Mouse (Mus musculus) kidney, embryonic 14.5 days (tissue): ENCODE data around the gene 4930564D02Rik. TPM values are rescaled to one million over a fixed set of nuclear protein-coding genes. Genes with fewer than 3 reads are reported as not detected.

Experiments
- ATAC-seq: fragments of 200-750 bp; cut with Nextera tagmentation; 2 replicates; pipeline ENCODE4 v1.8.0; 2017; ENCODE audit warnings: moderate number of reproducible peaks, mild to moderate bottlenecking, moderate TSS enrichment, moderate library complexity; ENCODE audit not compliant: low FRiP score, low TSS enrichment
- H3K27ac ChIP-seq: fragments of 300-500 bp; sonication (generic); 2 replicates; pipeline ENCODE4 v1.5.1; 2014; ENCODE audit warnings: low read depth, mild to moderate bottlenecking, low read length, moderate library complexity, mixed read lengths
- H3K27me3 ChIP-seq: fragments of 300-500 bp; sonication (generic); 2 replicates; pipeline ENCODE4 v1.6.1; 2014; ENCODE audit warnings: mild to moderate bottlenecking, low read length; ENCODE audit not compliant: control insufficient read depth, insufficient read depth
- H3K36me3 ChIP-seq: fragments of 300-500 bp; sonication (generic); 2 replicates; pipeline ENCODE4 v1.6.1; 2014; ENCODE audit warnings: low read length, mixed read lengths; ENCODE audit not compliant: control insufficient read depth, insufficient read depth
- H3K4me1 ChIP-seq: fragments of 300-500 bp; sonication (generic); 2 replicates; pipeline ENCODE4 v1.6.1; 2014; ENCODE audit warnings: low read length, mixed read lengths; ENCODE audit not compliant: control insufficient read depth, insufficient read depth
- H3K4me2 ChIP-seq: fragments of 300-500 bp; sonication (generic); replicated peaks from 2 replicates; pipeline ENCODE4 v1.6.1; 2014; ENCODE audit warnings: low read depth, mild to moderate bottlenecking, low read length
- H3K4me3 ChIP-seq: fragments of 300-500 bp; sonication (generic); 2 replicates; pipeline ENCODE4 v1.5.1; 2014; ENCODE audit warnings: mild to moderate bottlenecking, low read length
- H3K9ac ChIP-seq: fragments of 300-500 bp; sonication (generic); 2 replicates; pipeline ENCODE4 v1.6.1; 2014; ENCODE audit warnings: low read depth, mild to moderate bottlenecking, low read length, moderate library complexity
- H3K9me3 ChIP-seq: fragments of 300-500 bp; sonication (generic); 2 replicates; pipeline ENCODE4 v1.6.1; 2016; ENCODE audit warnings: low read length; ENCODE audit not compliant: control insufficient read depth
- WGBS: fragments of 180-500 bp; shearing (Covaris S2); extraction: QIAGEN DNeasy Blood & Tissue Kit; methylation state at CpG from one replicate; pipeline ENCODE4 v1.1.7; 2014; 5-methylcytosine and 5-hydroxymethylcytosine counted together
- polyA plus RNA-seq: library from polyadenylated mRNA; unstranded; fragments of >200 nt; fragmentation: Nextera tagmentation; extraction: Ambion mirVana; gene quantifications from 2 replicates; pipeline ENCODE4 v1.2.1, GENCODE M21; 2014

Gene 4930564D02Rik
- polyA plus RNA-seq, 1 experiment from 2014 or later: not detected

- no peak overlapping the region for H3K27ac ChIP-seq
- ATAC-seq: no peak
- 37% methylated on average over 8 of the region's 8 CpGs for WGBS
Observed at GRCm38 (mm10) chr3:105040002-105040401, 26.6 kb upstream of the 4930564D02Rik start.

DNA sequence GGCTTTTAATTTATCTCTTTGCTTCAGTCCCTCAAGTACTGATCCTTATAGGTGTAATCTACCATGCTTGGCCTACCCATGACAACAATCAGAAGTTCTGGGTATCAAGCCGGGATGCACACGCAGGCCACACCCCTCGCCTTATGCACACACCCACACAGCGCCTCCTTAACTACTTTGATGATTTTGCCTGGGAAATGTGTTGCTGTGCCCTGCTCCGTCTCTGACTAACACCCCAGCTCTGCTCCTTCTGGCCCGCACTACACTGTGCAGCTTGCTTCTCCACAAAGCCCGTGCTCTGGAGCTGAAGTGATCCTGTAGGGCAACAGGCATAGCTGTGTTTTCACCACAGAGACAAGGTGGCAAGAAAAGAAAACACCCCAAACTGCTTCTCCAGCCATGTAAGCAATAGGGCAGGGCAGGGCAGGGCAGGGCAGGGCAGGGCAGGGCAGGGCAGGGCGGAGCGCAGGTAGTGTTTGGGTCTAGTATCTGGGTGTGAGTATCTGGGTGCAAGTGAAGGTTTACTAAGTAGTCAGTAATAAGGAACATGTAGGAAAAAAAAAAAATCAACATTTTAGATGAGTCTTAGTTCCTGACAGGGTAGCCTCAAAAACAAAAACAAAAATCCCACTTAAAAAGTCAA, 25.5 kb upstream of the 4930564D02Rik start:
- no peaks in the 10 kb centered on the region; the same call in 1 of the 2 replicates for H3K4me1 ChIP-seq
- ATAC-seq: no peak
- 89% methylated on average over 9 of the region's 9 CpGs for WGBS

More at GRCm38 (mm10) chr3:105040002-105040401, 26.6 kb upstream of the 4930564D02Rik start:
- no peaks in the 10 kb centered on the region; the same call in 1 of the 2 replicates for H3K4me1 ChIP-seq
- no peak overlapping the region for H3K4me3 ChIP-seq
- no peaks in the 10 kb centered on the region for H3K27me3 ChIP-seq
- no peak overlapping the region for H3K4me2 ChIP-seq
- no peaks in the 10 kb centered on the region for H3K9me3 ChIP-seq
- H3K36me3 ChIP-seq: peaks cover 33% of the 10 kb centered on the region
- no peak overlapping the region for H3K9ac ChIP-seq

GRCm38 (mm10) chr3:105043746-105044145, 22.9 kb upstream of the 4930564D02Rik start:
- no peak overlapping the region for H3K9ac ChIP-seq
- no peaks in the 10 kb centered on the region; the same call in 1 of the 2 replicates for H3K4me1 ChIP-seq
- WGBS: 92% methylated on average over 5 of the region's 5 CpGs
- ATAC-seq: no peak
- H3K36me3 ChIP-seq: no peaks in the 10 kb centered on the region
- no peak overlapping the region for H3K4me2 ChIP-seq
- no peaks in the 10 kb centered on the region for H3K9me3 ChIP-seq
- no peak overlapping the region for H3K4me3 ChIP-seq
- no peak overlapping the region for H3K27ac ChIP-seq
- no peaks in the 10 kb centered on the region for H3K27me3 ChIP-seq

More for the DNA sequence above, 25.5 kb upstream of the 4930564D02Rik start:
- Histone ChIP-seq H3K27me3 (no peaks in the 10 kb centered on the region), H3K36me3 (peaks cover 22% of the 10 kb centered on the region), H3K4me2 (no peak overlapping the region), H3K4me3 (no peak overlapping the region), H3K27ac (no peak overlapping the region), H3K9ac (no peak overlapping the region), H3K9me3 (no peaks in the 10 kb centered on the region)

GRCm38 (mm10) chr3:105046870-105047269, 19.8 kb upstream of the 4930564D02Rik start:
- no peak overlapping the region for H3K4me3 ChIP-seq
- H3K4me1 ChIP-seq: peaks cover 15% of the 10 kb centered on the region; the same call in 1 of the 2 replicates
- no peaks in the 10 kb centered on the region for H3K27me3 ChIP-seq
- no peak for ATAC-seq
- no peak overlapping the region for H3K27ac ChIP-seq
- 70% methylated on average over 5 of the region's 5 CpGs for WGBS
- H3K9ac ChIP-seq: no peak overlapping the region
- H3K9me3 ChIP-seq: no peaks in the 10 kb centered on the region
- H3K4me2 ChIP-seq: no peak overlapping the region
- H3K36me3 ChIP-seq: no peaks in the 10 kb centered on the region

- peaks cover 15% of the 10 kb centered on the region; the same call in 1 of the 2 replicates for H3K4me1 ChIP-seq
- H3K36me3 ChIP-seq: no peaks in the 10 kb centered on the region
- no peak overlapping the region for H3K27ac ChIP-seq
- no peak for ATAC-seq
- no peak overlapping the region for H3K4me3 ChIP-seq
- H3K4me2 ChIP-seq: no peak overlapping the region
- 55% methylated on average over 8 of the region's 8 CpGs for WGBS
- H3K9ac ChIP-seq: no peak overlapping the region
- H3K27me3 ChIP-seq: no peaks in the 10 kb centered on the region
- H3K9me3 ChIP-seq: no peaks in the 10 kb centered on the region
Observed at GRCm38 (mm10) chr3:105047616-105048015, 19.0 kb upstream of the 4930564D02Rik start.

DNA sequence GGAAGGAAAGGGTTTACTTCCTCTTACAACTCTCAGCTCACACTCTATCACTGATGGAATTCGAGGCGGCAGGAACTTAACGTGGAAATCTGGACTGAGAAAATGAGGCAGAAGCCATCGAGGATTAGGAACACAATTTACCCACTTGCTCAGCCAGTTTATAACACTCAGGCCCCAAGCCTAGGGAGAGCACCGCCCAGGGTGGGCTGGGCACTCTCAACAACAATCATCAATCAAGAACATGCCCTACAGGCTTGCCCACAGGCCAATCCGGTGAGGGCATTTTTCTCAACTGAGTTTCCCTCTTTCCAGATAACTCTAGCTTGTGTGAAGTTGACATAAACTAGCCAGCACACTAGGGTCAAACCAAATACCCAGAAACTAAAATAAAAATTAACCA, 16.8 kb upstream of the 4930564D02Rik start:
- H3K4me3 ChIP-seq: no peak overlapping the region
- ATAC-seq: no peak
- no peak overlapping the region for H3K4me2 ChIP-seq
- H3K27me3 ChIP-seq: no peaks in the 10 kb centered on the region
- no peaks in the 10 kb centered on the region for H3K9me3 ChIP-seq
- no peak overlapping the region for H3K27ac ChIP-seq
- WGBS: 66% methylated on average over 6 of the region's 6 CpGs
- peaks cover 15% of the 10 kb centered on the region; the same call in 1 of the 2 replicates for H3K4me1 ChIP-seq
- no peaks in the 10 kb centered on the region for H3K36me3 ChIP-seq
- no peak overlapping the region for H3K9ac ChIP-seq

DNA sequence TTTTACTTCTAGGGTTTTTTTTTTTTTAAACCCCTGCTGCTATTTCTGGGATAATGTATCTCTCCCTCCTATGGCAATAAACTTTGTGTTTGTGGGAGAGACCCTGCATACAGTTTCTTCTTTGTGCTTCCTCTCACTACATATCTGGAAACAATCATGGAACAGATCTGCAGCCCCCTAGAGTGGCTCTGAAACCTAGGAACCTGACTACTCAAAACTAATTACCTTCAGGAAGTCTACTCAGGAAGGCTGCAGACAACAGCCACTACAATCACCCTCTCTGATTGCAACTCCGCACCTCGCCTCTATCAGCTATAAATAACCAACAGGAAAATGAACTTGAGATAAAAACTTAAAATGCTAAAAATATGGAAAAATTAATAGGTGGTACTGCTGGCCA, 15.5 kb upstream of the 4930564D02Rik start:
- Histone ChIP-seq H3K36me3 (no peaks in the 10 kb centered on the region), H3K4me3 (peak overlapping the region; percentile 67), H3K27ac (peak overlapping the region; percentile 51; the same call in 1 of the 2 replicates), H3K27me3 (no peaks in the 10 kb centered on the region), H3K4me1 (peaks cover 15% of the 10 kb centered on the region; the same call in 1 of the 2 replicates), H3K9ac (peak overlapping the region; percentile 28; the same call in 1 of the 2 replicates), H3K9me3 (no peaks in the 10 kb centered on the region), H3K4me2 (peak overlapping the region; percentile 64)
- ATAC-seq: no peak
- WGBS: 42% methylated on average over 2 of the region's 2 CpGs

DNA sequence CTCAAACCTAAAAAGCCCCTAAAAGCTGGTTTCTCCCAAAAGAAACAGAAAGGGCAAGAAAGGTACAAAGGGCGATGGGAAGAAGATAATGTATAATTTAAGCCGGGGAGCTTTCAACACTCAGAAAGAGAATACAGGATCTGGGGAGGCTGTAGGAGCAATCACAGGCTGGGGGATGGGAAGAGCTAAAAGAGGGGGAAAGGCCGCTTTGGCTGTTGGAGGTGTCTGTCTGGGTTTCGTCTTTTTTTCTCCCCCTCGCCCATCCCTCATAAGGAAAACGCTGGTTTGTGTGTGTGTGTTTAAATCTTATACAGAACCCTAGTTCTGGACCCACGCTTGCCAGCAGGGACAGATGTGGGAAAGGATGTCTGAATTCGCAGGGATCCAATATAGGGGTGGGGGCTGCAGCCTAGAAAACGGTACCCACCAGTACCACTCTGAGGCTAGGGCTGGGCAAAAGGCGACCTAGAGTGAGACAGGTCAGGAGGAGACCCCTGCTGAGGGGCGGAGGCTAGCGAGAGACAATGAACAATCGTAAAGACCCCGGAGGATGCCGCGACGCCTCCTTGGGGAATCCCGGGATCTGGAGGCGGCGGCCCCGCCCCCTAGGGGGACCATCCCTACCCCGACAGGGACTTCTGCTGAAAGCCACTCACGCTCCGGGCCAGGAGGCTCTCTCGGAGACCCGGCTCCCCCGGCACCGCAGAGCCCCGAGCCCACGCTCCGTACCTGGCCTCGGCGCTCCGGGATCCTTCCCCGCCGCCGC, 14.3 kb upstream of the 4930564D02Rik start:
- peak overlapping the region; percentile 64 for H3K4me2 ChIP-seq

More for the DNA sequence above, 14.3 kb upstream of the 4930564D02Rik start:
- Histone ChIP-seq H3K4me3 (peak overlapping the region; percentile 67), H3K36me3 (no peaks in the 10 kb centered on the region), H3K27me3 (no peaks in the 10 kb centered on the region), H3K4me1 (peaks cover 15% of the 10 kb centered on the region; the same call in 1 of the 2 replicates), H3K9me3 (no peaks in the 10 kb centered on the region), H3K27ac (peak overlapping the region; percentile 30; the same call in 1 of the 2 replicates), H3K9ac (peak overlapping the region; percentile 76)
- under 1% methylated on average over 36 of the region's 37 CpGs for WGBS
- peak; percentile 69 for ATAC-seq
